Mouse (Mus musculus) 416B (cell line): ENCODE measurements around the gene Adamts14.
A peak's percentile ranks its signal among the peaks of the same experiment; 100 is the strongest.

Experiments
- DNase-seq: peaks from one replicate; pipeline ENCODE4 v3.0.0; 2011; ENCODE audit warnings: low read depth

The Adamts14 gene

GRCm38 (mm10) chr10:61273081-61273843 is at the start of gene Adamts14:
Gene Adamts14 (minus strand): TSS chr10:61273438.
- DNase-seq, result no peak

DNA sequence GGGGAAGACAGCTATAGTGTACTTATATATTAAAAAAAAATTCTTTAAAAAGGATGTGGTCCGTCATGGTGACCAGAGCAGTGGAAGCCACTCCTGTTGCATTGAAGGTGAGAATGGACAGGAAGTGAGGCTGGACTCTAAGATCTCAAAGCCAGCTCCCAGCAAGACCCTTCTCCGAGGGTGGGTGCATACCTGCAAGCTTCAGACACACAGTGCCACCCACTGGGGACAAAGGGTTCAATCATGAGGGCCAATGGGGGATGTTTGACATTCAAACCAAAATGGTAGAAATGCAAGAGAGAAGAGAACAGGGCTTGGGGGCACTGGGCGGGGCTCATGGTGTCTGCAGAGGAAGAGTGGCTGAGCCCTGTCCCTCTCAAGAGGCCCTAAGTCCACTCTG is 45.3 kb upstream of the Adamts14 start:
- DNase-seq, result no peak

DNA sequence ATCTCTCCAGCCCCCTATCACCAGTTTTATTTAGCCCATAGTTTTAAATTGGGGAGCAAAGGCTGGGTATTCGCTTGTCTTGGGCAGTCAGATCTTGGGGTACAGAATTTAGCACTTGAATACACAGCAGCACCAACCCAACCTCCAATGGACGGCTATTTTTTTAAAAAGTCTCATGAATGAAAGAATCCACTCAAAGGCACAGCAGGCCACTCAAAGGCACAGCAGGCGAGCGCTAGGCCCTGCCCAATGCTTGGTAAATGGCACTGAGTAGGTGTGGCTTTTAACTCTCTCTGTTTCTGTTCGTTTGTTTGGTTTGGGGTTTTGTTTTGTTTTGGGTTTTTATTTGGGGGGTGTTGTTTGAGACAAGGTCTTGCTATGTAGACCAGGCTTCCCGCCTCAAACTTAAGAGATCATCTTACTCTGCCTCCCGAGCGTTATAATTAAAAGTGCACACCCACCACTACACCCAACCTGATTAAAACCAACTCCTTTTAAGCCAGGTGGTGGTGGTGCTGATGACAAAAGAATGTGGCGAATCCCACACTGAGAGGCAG is 42.2 kb upstream of the Adamts14 start:
- no peak for DNase-seq

DNA sequence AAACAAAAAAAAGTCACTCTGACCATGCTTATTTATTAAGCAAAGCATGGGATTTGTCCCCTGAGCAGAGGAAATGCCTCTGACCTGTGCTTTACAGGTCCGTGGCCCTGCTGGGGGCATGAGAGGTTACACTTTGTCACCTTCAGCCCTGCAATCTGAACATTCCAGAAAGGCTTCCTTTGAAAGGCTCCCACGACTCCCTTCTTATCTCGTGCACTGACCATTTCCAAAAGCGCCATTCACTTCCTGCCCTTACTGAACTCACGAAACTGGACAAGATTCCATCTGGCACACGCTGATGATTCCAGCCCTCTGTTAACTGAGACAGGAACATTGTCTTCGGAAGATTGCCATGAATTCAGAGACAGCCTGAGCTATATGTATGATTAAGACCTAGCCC is 40.5 kb upstream of the Adamts14 start:
- DNase-seq, result no peak

- peak; percentile 55 for DNase-seq
Measured at GRCm38 (mm10) chr10:61312754-61313153, 39.5 kb upstream of the Adamts14 start.

DNA sequence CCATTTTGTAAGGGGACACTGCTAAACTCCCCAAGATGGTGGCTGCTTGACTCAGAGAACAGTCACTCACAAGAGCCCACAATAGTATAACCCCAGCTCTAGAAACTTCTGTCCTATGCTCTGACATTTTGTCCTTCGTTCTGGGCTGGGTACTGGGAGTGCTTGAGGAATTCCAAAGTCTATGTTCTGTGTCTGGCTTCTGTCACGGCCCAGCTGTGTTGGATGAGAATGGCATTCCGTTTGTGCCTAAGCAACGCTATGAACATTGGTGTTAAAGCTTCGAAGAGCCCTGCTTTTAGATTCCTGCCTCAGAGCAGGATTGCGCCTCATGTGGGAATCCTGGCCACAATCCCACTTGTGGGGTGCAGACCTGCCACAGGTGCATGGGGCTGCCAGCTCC is 38.9 kb upstream of the Adamts14 start:
- no peak for DNase-seq

- no peak for DNase-seq
Measured at GRCm38 (mm10) chr10:61308706-61309320, 35.6 kb upstream of the Adamts14 start.

- DNase-seq, result no peak
Measured at GRCm38 (mm10) chr10:61305928-61306590, 32.8 kb upstream of the Adamts14 start.

- no peak for DNase-seq
Measured at GRCm38 (mm10) chr10:61304046-61304445, 30.8 kb upstream of the Adamts14 start.

- peak; percentile 21 for DNase-seq
Measured at GRCm38 (mm10) chr10:61300996-61301395, 27.8 kb upstream of the Adamts14 start.

DNA sequence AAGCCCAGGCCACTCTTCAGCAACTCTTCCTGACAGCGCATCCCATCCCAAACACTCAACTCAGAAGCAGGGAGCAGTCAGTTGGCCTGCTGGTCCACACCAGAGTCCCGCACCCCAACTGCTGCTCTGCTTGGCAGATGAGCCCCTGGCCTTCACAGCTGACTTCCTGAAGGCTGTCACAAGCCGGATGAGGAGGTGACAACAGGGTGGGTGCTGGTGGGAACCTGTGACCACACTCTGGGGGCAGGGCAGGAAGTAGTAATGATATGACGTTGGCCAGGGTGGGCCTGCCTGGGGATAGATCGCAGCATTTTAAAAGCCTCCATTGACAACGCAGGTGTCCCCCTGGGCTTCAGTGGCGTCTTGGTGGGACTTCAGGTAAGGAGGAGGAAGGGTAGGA is 24.2 kb upstream of the Adamts14 start, which contains the start of gene Prf1:
TSS of gene Prf1 (plus strand) at position 357 of the 400 bp plus-strand sequence.
- peak; percentile 26 for DNase-seq

- no peak for DNase-seq
Measured at GRCm38 (mm10) chr10:61296713-61297445, 23.6 kb upstream of the Adamts14 start.

DNA sequence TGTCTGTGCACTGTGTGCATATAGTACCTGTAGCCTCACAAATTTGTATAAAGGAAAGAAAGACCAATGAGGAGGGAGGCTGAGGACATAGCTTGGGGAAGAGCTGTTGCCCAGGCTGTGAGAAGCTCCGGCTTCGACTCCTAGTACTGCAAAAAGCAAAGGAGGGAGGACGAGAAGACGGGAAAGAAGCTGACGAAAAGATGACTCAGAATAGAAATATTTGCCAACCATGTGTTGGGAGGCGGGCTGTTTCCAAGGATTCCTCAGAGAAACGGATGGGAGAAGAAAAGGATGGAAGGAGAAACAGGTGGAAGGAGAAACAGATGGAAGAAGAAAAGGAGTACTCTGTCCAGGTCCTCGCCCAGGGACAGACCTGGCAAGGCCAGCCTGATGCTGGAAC is 21.0 kb upstream of the Adamts14 start:
- DNase-seq, result no peak

DNA sequence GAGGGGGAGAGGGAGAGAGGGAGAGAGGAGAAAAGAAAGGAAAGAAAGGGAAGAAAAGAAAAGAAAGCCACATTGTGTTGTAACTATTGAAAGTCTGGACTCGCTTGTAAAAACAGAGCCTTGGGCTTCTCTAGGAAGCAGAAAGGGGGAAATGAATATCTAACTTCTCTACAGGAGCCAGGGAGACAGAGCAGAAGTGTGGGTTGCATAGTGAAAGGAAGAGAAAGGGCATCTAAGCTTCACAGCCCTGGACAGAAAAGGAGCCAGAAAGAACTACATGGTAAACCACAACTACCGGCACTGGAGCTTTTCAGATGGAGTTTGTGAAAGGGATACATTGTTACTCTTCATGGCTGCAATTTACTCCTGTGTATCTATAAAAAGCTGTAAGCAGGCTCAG is 17.2 kb upstream of the Adamts14 start:
- peak; percentile 16 for DNase-seq

GRCm38 (mm10) chr10:61290016-61290415 is 16.8 kb upstream of the Adamts14 start:
- DNase-seq, result no peak

GRCm38 (mm10) chr10:61286246-61286645 is 13.0 kb upstream of the Adamts14 start:
- peak; percentile 42 for DNase-seq

DNA sequence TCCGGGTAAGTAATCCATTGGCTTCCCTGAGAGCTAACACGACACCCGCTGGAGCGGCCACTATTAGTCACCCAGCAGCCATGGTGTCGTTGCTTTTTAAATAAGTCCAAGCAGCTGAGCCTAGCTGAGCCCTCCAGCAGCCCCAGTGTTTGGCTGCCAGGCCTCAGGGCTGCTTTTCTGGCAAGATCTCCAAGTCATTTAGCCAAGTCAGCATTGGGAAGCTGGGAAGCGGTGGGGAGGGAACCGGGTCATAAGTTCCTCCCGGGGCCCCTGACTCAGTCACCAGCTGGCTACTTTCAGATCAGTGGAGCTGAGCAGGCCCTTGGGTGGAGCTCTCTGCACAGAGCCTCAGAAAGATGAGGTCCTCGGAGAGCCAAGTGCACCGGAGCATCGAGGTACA is 12.0 kb upstream of the Adamts14 start:
- no peak for DNase-seq

- no peak for DNase-seq
Measured at GRCm38 (mm10) chr10:61284309-61284708, 11.1 kb upstream of the Adamts14 start.

DNA sequence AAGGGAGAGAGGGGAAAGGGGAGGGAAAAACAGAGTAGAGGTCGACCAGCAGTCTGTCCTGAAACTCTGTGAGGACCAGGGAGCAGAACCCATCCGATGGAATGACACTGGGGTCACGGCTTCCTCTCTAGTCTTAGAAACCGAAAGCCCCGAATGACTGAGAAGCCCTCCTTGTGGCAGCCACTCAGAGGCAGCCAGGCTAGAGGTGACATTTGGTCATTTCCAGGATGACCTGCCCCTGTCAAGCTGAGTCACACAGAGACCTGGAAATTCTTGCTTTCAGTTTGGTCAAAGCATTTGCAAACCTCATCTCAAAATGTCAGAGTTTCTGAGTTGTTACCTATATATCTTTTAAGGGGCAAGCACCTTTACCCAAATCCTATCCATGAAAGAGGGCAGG is 7.9 kb upstream of the Adamts14 start:
- DNase-seq, result peak; percentile 45

- DNase-seq, result peak; percentile 83
Measured at GRCm38 (mm10) chr10:61277918-61278674, 4.9 kb upstream of the Adamts14 start.

GRCm38 (mm10) chr10:61277051-61277450 is 3.8 kb upstream of the Adamts14 start:
- DNase-seq, result no peak
